Mouse (Mus musculus) thymus, postnatal 10 days (tissue): ENCODE data around the gene Lpar3.

Experiments used
- DNase-seq, 2 experiments: peaks; one replicate each; pipeline ENCODE4 v3.0.0; 2021; ENCODE audit warnings: low spot score in 2 of 2

The Lpar3 gene

GRCm38 (mm10) chr3:146309586-146309985 is 88.8 kb downstream of the Lpar3 start:
- no peak for DNase-seq

- no peak for DNase-seq
Measured at GRCm38 (mm10) chr3:146311121-146311538, 90.4 kb downstream of the Lpar3 start.

- no peak for DNase-seq
Measured at GRCm38 (mm10) chr3:146315414-146315813, 94.7 kb downstream of the Lpar3 start.

GRCm38 (mm10) chr3:146316293-146316692 is 95.5 kb downstream of the Lpar3 start:
- no peak for DNase-seq

GRCm38 (mm10) chr3:146317366-146317765 is 96.6 kb downstream of the Lpar3 start:
- DNase-seq = no peak

GRCm38 (mm10) chr3:146317911-146318310 is 97.1 kb downstream of the Lpar3 start:
- no peak for DNase-seq

- DNase-seq = no peak
Measured at GRCm38 (mm10) chr3:146318520-146318938, 97.8 kb downstream of the Lpar3 start.

GRCm38 (mm10) chr3:146318987-146319386 is 98.2 kb downstream of the Lpar3 start:
- DNase-seq = no peak

- DNase-seq = no peak
Measured at GRCm38 (mm10) chr3:146319503-146319902, 98.7 kb downstream of the Lpar3 start.

- DNase-seq = no peak
Measured at GRCm38 (mm10) chr3:146324949-146325348, 104.2 kb downstream of the Lpar3 start.

- no peak for DNase-seq
Measured at GRCm38 (mm10) chr3:146326743-146327536, 106.2 kb downstream of the Lpar3 start.

- DNase-seq = peak; percentile 8 to 61
Measured at GRCm38 (mm10) chr3:146327537-146328255, 106.9 kb downstream of the Lpar3 start.

- peak in 1 of 2 experiments; percentile 24 for DNase-seq
Measured at GRCm38 (mm10) chr3:146328749-146329148, 108.0 kb downstream of the Lpar3 start.

GRCm38 (mm10) chr3:146331819-146332218 is 111.1 kb downstream of the Lpar3 start:
- DNase-seq = no peak

GRCm38 (mm10) chr3:146333270-146333669 is 112.5 kb downstream of the Lpar3 start:
- no peak for DNase-seq

- no peak for DNase-seq
Measured at GRCm38 (mm10) chr3:146334070-146334469, 113.3 kb downstream of the Lpar3 start.
